Mouse (Mus musculus) liver, embryonic 13.5 days (tissue): ENCODE data around the gene Cic. TPM values are rescaled to one million over a fixed set of nuclear protein-coding genes. Genes with fewer than 3 reads are reported as not detected.

Source experiments
- ATAC-seq: fragments of 200-750 bp; cut with Nextera tagmentation; 2 replicates; pipeline ENCODE4 v1.8.0; 2017; ENCODE audit warnings: low read depth, mild to moderate bottlenecking, moderate number of reproducible peaks, moderate library complexity
- DNase-seq: peaks from one replicate; pipeline ENCODE4 v3.0.0; 2022
- H3K27ac ChIP-seq: fragments of 300-500 bp; sonication (generic); 2 replicates; pipeline ENCODE4 v1.5.1; 2015; ENCODE audit warnings: moderate library complexity, mild to moderate bottlenecking, inconsistent platforms
- H3K27me3 ChIP-seq: fragments of 300-500 bp; sonication (generic); 2 replicates; pipeline ENCODE4 v1.6.1; 2015; ENCODE audit warnings: mild to moderate bottlenecking, inconsistent platforms
- H3K36me3 ChIP-seq: fragments of 300-500 bp; sonication (generic); 2 replicates; pipeline ENCODE4 v1.6.1; 2015; ENCODE audit warnings: mild to moderate bottlenecking, inconsistent platforms
- H3K4me1 ChIP-seq: fragments of 300-500 bp; sonication (generic); replicated peaks from 2 replicates; pipeline ENCODE4 v1.6.1; 2015; ENCODE audit warnings: inconsistent platforms
- H3K4me2 ChIP-seq: fragments of 300-500 bp; sonication (generic); 2 replicates; pipeline ENCODE4 v1.6.1; 2015; ENCODE audit warnings: inconsistent platforms, mild to moderate bottlenecking, moderate library complexity
- H3K4me3 ChIP-seq: fragments of 300-500 bp; sonication (generic); replicated peaks from 2 replicates; pipeline ENCODE4 v1.5.1; 2015; ENCODE audit warnings: mild to moderate bottlenecking, inconsistent platforms
- H3K9ac ChIP-seq: fragments of 300-500 bp; sonication (generic); 2 replicates; pipeline ENCODE4 v1.6.1; 2015; ENCODE audit warnings: mild to moderate bottlenecking, inconsistent platforms
- H3K9me3 ChIP-seq: fragments of 300-500 bp; sonication (generic); replicated peaks from 2 replicates; pipeline ENCODE4 v1.6.1; 2016; ENCODE audit warnings: inconsistent platforms
- WGBS: fragments of 180-500 bp; shearing (Covaris S2); methylation state at CpG from one replicate; pipeline ENCODE4 v1.1.7; 2015; ENCODE audit not compliant: insufficient replicate concordance; 5-methylcytosine and 5-hydroxymethylcytosine counted together
- polyA plus RNA-seq: library from polyadenylated mRNA; unstranded; fragments of >200 nt; fragmentation: Nextera tagmentation; extraction: Ambion mirVana; gene quantifications from 2 replicates; pipeline ENCODE4 v1.2.1, GENCODE M21; 2015

The Cic gene
- 9.7 and 10.4 TPM in 2 replicates for polyA plus RNA-seq

DNA sequence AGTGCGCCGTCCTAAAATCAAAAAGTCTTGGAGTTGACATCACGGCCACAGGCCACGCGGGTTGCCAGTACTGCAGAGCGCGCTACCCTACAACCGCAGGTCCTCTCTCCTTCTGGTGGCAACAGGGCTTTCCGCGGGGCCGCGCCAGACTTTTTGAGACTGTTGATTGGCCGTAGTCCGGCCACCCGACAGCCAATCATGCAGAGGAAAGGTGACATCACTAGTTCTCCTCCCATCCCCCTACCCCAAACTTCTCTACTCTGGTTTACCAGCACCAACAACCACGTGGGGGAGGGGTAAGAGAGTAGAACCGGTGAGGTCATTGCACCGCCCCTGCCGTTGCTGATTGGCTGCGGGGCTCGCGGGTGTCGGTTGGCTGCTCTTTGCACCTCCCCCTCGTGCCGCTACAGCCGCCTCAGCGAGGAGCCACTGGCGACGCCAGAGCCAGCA is at the start of gene Cic:
Gene Cic (plus strand): TSS at position 404 of the 450 bp plus-strand sequence.
- ATAC-seq (peak; percentile 76), DNase-seq (peak; percentile 99)
- Histone ChIP-seq H3K9me3 (no peaks in the 10 kb centered on the region), H3K9ac (peak within 1 kb of the TSS; percentile 94), H3K27me3 (no peaks in the 10 kb centered on the region), H3K4me3 (peak within 1 kb of the TSS; percentile 74), H3K27ac (peak within 1 kb of the TSS; percentile 96), H3K36me3 (peaks cover 18% of the 10 kb centered on the region), H3K4me1 (peaks cover 70% of the 10 kb centered on the region), H3K4me2 (peak within 1 kb of the TSS; percentile 94)
- WGBS, result under 1% methylated on average over 29 of the region's 29 CpGs

DNA sequence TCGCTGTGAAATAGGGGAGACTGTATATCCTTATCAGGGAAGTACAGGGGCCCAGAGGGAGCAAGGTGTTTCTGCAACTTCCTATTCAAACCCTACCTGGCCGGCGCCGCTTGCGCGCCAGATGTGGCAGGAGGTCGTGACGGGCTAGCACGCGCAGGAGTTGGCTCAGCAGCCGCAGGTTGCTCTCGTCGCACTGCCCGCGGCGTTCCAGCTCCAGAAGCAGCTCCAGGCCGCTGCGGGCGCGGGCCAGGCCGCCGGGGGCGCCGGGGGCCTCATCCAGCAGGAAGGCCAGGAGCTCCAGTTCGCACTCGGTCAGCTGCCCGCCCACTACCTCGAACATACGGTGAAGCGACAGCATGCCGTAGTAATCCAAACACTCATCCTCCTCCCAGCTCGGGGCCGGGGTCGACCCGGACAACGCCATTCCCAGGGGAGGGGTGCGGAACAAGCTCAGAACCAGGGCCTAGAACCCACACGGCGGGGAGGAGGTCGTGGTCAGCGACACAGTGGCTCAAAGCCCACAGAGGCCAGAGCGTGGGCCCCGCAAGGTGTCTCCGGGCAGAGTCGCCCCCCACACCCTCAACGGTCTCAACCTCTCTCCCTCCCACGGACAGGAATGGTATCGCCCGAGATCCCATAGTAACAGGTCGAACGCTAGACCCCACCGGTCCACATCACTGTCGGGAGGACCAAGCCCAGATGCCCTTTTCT is 48.6 kb upstream of the Cic start:
- H3K27me3 ChIP-seq, result no peaks in the 10 kb centered on the region
- under 1% methylated on average over 53 of the region's 53 CpGs for WGBS
- peaks cover 60% of the 10 kb centered on the region for H3K36me3 ChIP-seq
- DNase-seq (peak; percentile 44), ATAC-seq (peak; percentile 8)
- H3K27ac ChIP-seq, result peak overlapping the region; percentile 99
- no peaks in the 10 kb centered on the region for H3K9me3 ChIP-seq
- H3K4me3 ChIP-seq, result peak overlapping the region; percentile 97
- H3K4me2 ChIP-seq, result peak overlapping the region; percentile 89
- peak overlapping the region; percentile 98 for H3K9ac ChIP-seq
- peaks cover 72% of the 10 kb centered on the region for H3K4me1 ChIP-seq

DNA sequence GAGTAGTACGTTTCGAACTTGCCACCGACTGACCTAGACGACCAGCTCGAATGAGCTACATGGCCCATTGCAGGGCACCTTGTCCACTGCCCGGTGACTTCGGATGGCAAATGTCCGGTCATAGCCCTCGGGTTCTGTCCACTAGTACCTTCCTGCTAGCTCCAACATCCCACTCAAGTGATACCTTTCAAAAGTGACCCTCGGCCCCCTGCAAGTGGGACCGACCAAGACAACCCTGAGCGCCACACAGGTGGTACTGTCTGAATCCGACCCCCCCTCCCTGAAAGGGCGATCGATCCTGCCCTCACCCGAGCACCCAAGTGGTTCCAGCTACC is 48.1 kb upstream of the Cic start:
- no peak for ATAC-seq

DNA sequence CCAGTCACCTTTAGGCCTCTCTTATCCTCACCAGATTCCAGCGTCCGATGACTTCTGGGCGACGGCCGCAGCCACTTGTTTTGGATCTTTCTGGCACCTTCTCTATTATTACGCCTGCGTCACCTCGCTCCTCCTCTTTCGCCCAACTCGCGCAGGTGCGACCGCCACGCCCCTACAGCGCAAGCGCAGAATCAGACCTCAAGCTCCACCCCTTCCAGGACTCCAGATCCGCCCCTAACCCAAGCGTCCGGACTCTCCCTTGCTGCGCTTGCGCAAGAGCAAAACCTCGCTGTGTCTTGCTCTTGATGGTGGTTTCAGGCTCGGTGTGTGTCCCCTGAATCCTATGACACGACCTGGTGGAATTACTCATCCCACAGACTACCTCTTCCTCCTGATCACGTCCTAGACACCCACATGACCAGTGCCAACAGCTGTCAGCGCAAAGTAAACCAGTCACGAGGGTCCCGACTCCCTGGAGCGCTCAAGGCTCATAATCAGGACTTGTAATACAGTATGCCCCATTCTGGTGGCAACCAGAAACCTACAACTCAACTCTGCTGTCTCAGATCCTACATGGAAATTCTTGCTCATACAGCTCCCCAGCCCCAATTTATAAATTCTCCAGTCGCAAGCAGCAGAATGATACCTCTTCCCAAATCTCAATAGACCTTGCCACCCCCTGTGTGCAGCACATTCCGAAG is 47.6 kb upstream of the Cic start:
- Histone ChIP-seq H3K4me3 (peak overlapping the region; percentile 97), H3K4me2 (peak overlapping the region; percentile 89), H3K4me1 (peaks cover 64% of the 10 kb centered on the region), H3K36me3 (peaks cover 61% of the 10 kb centered on the region), H3K9me3 (no peaks in the 10 kb centered on the region), H3K27ac (peak overlapping the region; percentile 99), H3K27me3 (no peaks in the 10 kb centered on the region), H3K9ac (peak overlapping the region; percentile 98)
- peak; percentile 98 for DNase-seq
- ATAC-seq, result peak; percentile 64
- 2% methylated on average over 31 of the region's 31 CpGs for WGBS

More for the DNA sequence above, 48.1 kb upstream of the Cic start:
- peak overlapping the region; percentile 89 for H3K4me2 ChIP-seq
- no peaks in the 10 kb centered on the region for H3K9me3 ChIP-seq
- peaks cover 60% of the 10 kb centered on the region for H3K36me3 ChIP-seq
- WGBS, result 0% methylated on average over 16 of the region's 16 CpGs
- peak overlapping the region; percentile 99 for H3K27ac ChIP-seq
- H3K9ac ChIP-seq, result peak overlapping the region; percentile 98
- peaks cover 68% of the 10 kb centered on the region for H3K4me1 ChIP-seq
- DNase-seq, result no peak
- H3K27me3 ChIP-seq, result no peaks in the 10 kb centered on the region
- H3K4me3 ChIP-seq, result peak overlapping the region; percentile 97

DNA sequence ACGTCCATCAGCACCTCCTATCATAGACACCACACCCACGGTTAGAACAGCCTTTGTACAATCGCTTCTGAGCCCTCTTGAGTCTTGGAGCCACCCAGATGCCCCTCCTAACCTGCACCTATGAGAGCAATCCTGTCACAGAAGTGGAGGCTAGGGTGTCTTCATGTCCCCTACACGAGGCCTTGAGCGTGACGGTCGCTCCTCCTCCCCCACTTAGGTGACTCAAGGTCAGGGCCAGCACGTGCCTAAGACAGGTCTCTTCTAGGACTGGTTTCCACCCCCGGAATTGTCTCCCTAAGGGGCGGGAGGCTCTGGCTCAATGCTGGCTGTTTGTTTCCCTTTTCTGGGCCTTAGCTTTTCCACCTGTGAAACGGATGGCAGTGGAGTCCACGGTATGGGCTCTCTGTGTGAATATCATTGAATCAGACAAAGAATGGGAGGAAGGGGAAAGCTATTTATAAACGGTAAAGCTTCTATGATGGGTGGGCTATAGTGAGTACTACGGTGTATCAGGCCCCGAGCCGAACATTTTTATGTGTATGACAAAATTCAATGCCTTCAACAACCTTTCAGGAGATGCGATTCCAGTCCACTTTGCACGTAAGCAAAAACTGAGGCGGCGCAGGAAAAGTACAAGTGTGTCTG is 46.9 kb upstream of the Cic start, which contains the start of gene Dedd2:
Gene Dedd2 (minus strand): TSS at position 159 of the 645 bp plus-strand sequence.
- H3K4me2 ChIP-seq, result peak within 1 kb of the TSS; percentile 89
- H3K27ac ChIP-seq, result peak within 1 kb of the TSS; percentile 99
- 3% methylated on average over 20 of the region's 20 CpGs for WGBS
- H3K9me3 ChIP-seq, result no peaks in the 10 kb centered on the region
- no peaks in the 10 kb centered on the region for H3K27me3 ChIP-seq
- H3K4me1 ChIP-seq, result peaks cover 58% of the 10 kb centered on the region
- ATAC-seq (peak; percentile 35), DNase-seq (peak; percentile 57)
- peak within 1 kb of the TSS; percentile 97 for H3K4me3 ChIP-seq
- peak within 1 kb of the TSS; percentile 98 for H3K9ac ChIP-seq
- peaks cover 61% of the 10 kb centered on the region for H3K36me3 ChIP-seq

DNA sequence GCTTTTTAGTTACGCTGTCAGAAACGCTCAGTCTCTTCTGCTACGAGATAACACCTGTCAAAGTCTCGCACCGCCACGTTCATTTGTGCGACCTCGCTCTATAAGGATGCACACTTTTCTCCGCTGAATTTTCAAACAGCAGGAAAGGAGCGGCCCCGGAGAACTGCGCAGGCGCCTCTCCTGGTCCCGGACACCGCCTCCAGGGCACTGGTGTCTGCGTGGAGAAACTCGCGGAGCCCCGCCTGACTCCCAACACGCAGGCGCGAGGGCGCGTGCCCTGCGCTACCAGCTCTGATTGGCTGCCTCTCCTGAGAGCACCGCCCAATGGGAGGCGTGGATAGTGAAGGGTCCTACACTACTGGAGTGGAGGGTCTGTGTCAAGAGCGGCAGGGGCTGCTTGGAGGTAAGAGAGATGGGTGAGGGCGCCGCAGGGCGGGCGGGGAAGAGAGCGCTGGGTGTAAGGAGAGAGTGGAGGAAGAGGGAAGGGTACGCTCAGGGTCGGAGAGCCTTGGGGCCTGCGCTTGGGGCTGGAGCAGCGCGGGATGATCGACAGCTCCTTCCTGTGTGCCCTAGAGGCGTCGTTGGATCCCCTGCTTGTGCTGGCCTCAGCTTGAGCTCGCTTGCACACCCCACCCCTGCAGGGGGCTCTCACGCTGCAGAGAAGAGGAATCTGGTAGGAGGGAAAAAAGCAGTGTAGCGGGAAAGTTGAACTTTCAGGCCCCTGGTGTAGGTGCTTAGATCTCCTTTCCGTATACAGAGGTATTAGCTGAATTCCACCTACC is 46.2 kb upstream of the Cic start, which contains the start of gene Zfp526:
Gene Zfp526 (plus strand): TSS at position 324 of the 782 bp plus-strand sequence.
- Histone ChIP-seq H3K4me1 (peaks cover 55% of the 10 kb centered on the region), H3K36me3 (peaks cover 61% of the 10 kb centered on the region), H3K27me3 (no peaks in the 10 kb centered on the region), H3K4me2 (peak within 1 kb of the TSS; percentile 89), H3K9me3 (no peaks in the 10 kb centered on the region), H3K27ac (peak within 1 kb of the TSS; percentile 99), H3K4me3 (peak within 1 kb of the TSS; percentile 97), H3K9ac (peak within 1 kb of the TSS; percentile 98)
- ATAC-seq (peak; percentile 83), DNase-seq (peak; percentile 97)
- WGBS, result under 1% methylated on average over 45 of the region's 45 CpGs

DNA sequence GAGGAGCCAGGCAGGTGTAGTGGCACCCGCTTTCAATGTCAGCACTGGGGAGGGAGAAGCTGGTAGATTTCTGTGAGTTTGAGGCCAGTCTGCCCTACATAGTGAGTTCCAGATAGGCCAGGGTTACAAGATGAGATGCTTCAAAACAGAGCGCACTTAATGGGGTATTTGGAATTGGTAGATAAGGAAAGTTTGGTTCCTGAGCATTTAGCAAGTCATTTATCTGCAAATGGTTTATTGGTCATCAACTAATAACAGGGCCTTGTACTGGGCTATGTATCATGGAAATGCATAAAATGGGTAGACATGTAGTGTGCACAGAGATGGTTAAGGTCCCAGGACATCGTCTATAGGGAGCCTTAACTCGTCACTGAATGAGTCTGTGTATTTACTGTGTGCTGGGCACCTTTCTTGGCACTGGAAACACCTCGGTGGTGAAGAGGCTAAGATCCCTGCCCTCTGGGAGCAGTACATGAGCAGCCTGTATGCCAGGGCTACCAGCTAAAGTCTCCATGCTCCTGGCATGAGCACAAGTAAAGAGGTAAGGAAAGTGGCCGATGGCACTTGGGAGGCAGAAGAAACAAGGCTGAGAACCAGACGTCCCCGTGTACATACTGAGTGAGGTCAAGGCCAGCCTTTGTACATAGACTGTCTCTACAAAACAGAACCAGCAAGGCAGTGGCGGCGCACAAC is 45.1 kb upstream of the Cic start:
- Histone ChIP-seq H3K4me2 (peak overlapping the region; percentile 89), H3K27me3 (no peaks in the 10 kb centered on the region), H3K4me1 (peaks cover 50% of the 10 kb centered on the region), H3K36me3 (peaks cover 62% of the 10 kb centered on the region), H3K4me3 (peak overlapping the region; percentile 97), H3K9ac (peak overlapping the region; percentile 98), H3K27ac (peak overlapping the region; percentile 92), H3K9me3 (no peaks in the 10 kb centered on the region)
- DNase-seq, result no peak
- 0 out of 2 replicates have a peak, but pooled peaks have one; percentile 1 for ATAC-seq
- 63% methylated on average over 10 of the region's 10 CpGs for WGBS

DNA sequence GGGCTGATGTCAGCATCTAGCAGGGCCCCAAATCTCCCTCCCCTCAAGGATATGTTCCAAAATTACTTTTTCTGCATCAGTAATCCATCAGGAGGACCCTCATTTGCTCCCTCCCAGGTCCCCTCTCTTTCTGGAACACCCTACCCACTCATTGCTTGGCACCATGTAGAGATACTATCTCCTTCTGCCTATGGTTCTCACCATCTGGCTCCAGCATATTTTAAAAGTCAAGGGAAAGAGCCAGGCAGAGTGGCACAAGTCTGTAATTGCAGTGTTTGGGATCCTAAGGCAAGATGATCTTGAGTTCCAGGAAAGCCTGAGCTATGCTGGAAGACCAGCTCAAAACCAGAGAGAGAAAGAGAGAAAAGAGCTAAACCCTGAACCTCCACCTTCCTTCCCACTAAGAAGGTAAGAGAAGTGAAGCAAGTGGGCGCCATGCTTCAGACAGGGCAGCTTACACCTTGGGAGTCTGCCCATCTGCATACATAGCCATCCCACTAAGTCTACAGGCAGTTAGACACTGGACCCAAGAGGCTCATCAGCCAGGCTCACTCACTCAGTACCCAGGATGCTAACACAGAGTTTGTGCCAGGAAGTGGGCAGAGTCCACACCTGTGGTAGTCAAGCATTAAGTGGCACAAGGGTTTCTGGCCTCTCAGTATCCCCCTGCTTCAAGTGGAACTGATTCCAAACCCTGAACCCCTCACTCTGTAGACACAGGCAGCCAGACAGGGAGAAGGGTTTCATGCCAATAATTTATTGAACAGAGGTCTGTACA is 39.8 kb upstream of the Cic start:
- Histone ChIP-seq H3K36me3 (peaks cover 100% of the 10 kb centered on the region), H3K4me1 (peaks cover 13% of the 10 kb centered on the region), H3K4me3 (no peak overlapping the region), H3K9me3 (no peaks in the 10 kb centered on the region), H3K27me3 (no peaks in the 10 kb centered on the region), H3K4me2 (no peak overlapping the region), H3K9ac (no peak overlapping the region), H3K27ac (no peak overlapping the region)
- 76% methylated on average over 1 of the region's 1 CpGs for WGBS
- DNase-seq (no peak), ATAC-seq (no peak)

DNA sequence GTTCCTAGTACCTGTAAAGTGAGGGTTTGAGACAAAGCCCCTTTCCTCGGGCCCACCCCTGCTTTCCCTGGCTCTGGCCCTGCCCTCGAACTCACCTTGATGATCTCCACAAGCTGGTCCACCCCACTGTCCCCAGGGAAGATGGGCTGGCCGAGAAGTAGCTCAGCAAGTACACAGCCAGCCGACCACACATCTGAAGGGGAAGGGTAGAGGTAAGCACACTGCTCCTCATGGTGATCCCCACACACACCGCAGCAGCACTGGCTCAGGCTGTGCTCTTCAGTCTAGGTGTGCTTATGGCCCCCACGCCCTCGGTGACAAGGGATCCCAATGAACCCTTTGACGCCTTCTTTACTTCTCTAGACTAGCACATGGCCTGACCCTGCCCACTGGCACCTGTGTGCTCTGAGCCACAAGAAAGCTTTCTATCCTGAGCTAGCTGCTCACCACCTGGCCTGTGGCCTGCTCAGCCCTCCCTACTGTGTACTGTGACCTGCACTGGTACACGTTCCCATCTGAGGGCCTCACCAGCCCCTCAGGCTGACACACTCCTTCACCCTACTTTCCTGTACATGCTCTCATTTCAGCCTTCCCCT is 36.7 kb upstream of the Cic start:
- H3K4me2 ChIP-seq, result no peak overlapping the region
- H3K27me3 ChIP-seq, result no peaks in the 10 kb centered on the region
- DNase-seq (no peak), ATAC-seq (0 out of 2 replicates have a peak, but pooled peaks have one; percentile 9)
- peaks cover 15% of the 10 kb centered on the region for H3K4me1 ChIP-seq
- H3K36me3 ChIP-seq, result peaks cover 100% of the 10 kb centered on the region
- 80% methylated on average over 9 of the region's 9 CpGs for WGBS
- H3K9ac ChIP-seq, result no peak overlapping the region
- no peak overlapping the region for H3K4me3 ChIP-seq
- no peak overlapping the region for H3K27ac ChIP-seq
- no peaks in the 10 kb centered on the region for H3K9me3 ChIP-seq
